Comparison of ENCODE assay signal across 20 mouse cellular contexts in genomic region chr17:29482632-29483031, GRCm38 (mm10). TPM values are rescaled to one million over a fixed set of nuclear protein-coding genes. Genes with fewer than 3 reads are reported as not detected.
DNase-seq lines count a peak whose midpoint lies in the region; ATAC-seq and TF ChIP-seq lines count a peak whose summit lies in the region.
"Had no signal": no experiment of that assay in that cellular context is flagged by ENCODE, and none has a peak within 500 bp of the region (broad histone marks: within the 10 kb centered on the region; RNA-seq: fewer than 3 reads in every experiment).

No protein-coding gene starts in this region.

- TF ChIP-seq POLR2A in ES-Bruce4 (IDR thresholded peaks at IDR 0.05; ENCODE audit: insufficient read depth, low read length): no peak
- TF ChIP-seq POLR2A in bone marrow, adult 2 months (IDR thresholded peaks at IDR 0.05; ENCODE audit: borderline replicate concordance, control insufficient read depth, low read depth, low read length): no peak

- no peak overlapping the region for H3K9ac ChIP-seq in liver, embryonic 14.5 days (replicated peaks)
- H3K9ac ChIP-seq in ES-Bruce4 (ENCODE audit: low read depth, poor library complexity, severe bottlenecking): no peak overlapping the region
- no peak overlapping the region for H3K9ac ChIP-seq in heart, embryonic 11.5 days (ENCODE audit: low read depth, low read length)
- H3K9ac ChIP-seq: embryonic facial prominence, embryonic 15.5 days; heart, embryonic 13.5 days; liver, embryonic 13.5 days had no signal

- intact Hi-C loops in gastrocnemius, postnatal 36 days (cut with DNase I): no loop called here

- H3K4me2 ChIP-seq in liver, embryonic 14.5 days (ENCODE audit: low read depth): no peak overlapping the region
- H3K4me2 ChIP-seq in heart, embryonic 11.5 days: no peak overlapping the region
- H3K4me2 ChIP-seq: embryonic facial prominence, embryonic 15.5 days; heart, embryonic 13.5 days; liver, embryonic 13.5 days; midbrain, embryonic 11.5 days had no signal

- no peak overlapping the region for H3K4me3 ChIP-seq in liver, embryonic 14.5 days (ENCODE audit: insufficient read depth in 1 of 2, low read depth in 2 of 2, low read length in 2 of 2)
- H3K4me3 ChIP-seq in E14TG2a.4 (replicated peaks; ENCODE audit: low read length) (no peak overlapping the region), ES-Bruce4 (ENCODE audit: low read depth, low read length) (no peak overlapping the region)
- H3K4me3 ChIP-seq in bone marrow, adult 2 months (replicated peaks; ENCODE audit: control insufficient read depth, low read depth, low read length): no peak overlapping the region
- H3K4me3 ChIP-seq in heart, embryonic 11.5 days (ENCODE audit: low read depth, low read length): no peak overlapping the region
- H3K4me3 ChIP-seq: embryonic facial prominence, embryonic 15.5 days; heart, embryonic 13.5 days; limb, embryonic 10.5 days; liver, embryonic 13.5 days had no signal

- no peak for ATAC-seq in liver, embryonic 14.5 days (ENCODE audit: insufficient read depth)
- no peak for ATAC-seq in heart, embryonic 11.5 days (replicated peaks; ENCODE audit: insufficient number of reproducible peaks, low FRiP score, low TSS enrichment)
- ATAC-seq: forebrain, embryonic 14.5 days had no signal

- no peak overlapping the region for H3K27ac ChIP-seq in liver, embryonic 14.5 days
- no peak overlapping the region for H3K27ac ChIP-seq in ES-Bruce4 (ENCODE audit: insufficient read depth, low read length)
- H3K27ac ChIP-seq in bone marrow, adult 2 months (ENCODE audit: control insufficient read depth, insufficient read depth, low read depth, low read length, poor library complexity): no peak overlapping the region
- H3K27ac ChIP-seq in heart, embryonic 11.5 days (ENCODE audit: low read depth, low read length): no peak overlapping the region
- H3K27ac ChIP-seq: embryonic facial prominence, embryonic 15.5 days; heart, embryonic 13.5 days; limb, embryonic 10.5 days; liver, embryonic 13.5 days had no signal

- peak; percentile 42; the same call in 1 of the 2 replicates for TF ChIP-seq CTCF in liver, embryonic 14.5 days (IDR thresholded peaks at IDR 0.05; ENCODE audit: low read depth)
- TF ChIP-seq CTCF in E14TG2a.4 (conservative IDR thresholded peaks at IDR 0.05; ENCODE audit: low read length): peak; percentile 48
- TF ChIP-seq CTCF in ES-Bruce4 (IDR thresholded peaks at IDR 0.05; ENCODE audit: low read depth, low read length): peak; percentile 57
- TF ChIP-seq CTCF in bone marrow, adult 2 months (IDR thresholded peaks at IDR 0.05; ENCODE audit: control insufficient read depth, insufficient read depth, low read length): peak; percentile 6; the same call in 1 of the 2 replicates

- peaks cover 30 to 50% of the 10 kb centered on the region in 2 experiments for H3K4me1 ChIP-seq in liver, embryonic 14.5 days (replicated peaks; ENCODE audit: control insufficient read depth in 2 of 2, insufficient read depth in 2 of 2, low read length in 1 of 2)
- H3K4me1 ChIP-seq in E14TG2a.4 (replicated peaks; ENCODE audit: low read depth, low read length): peaks cover 82% of the 10 kb centered on the region
- H3K4me1 ChIP-seq in ES-Bruce4 (ENCODE audit: control insufficient read depth, insufficient read depth, low read length): peaks cover under 1% of the 10 kb centered on the region
- no peaks in the 10 kb centered on the region for H3K4me1 ChIP-seq in bone marrow, adult 2 months (ENCODE audit: control insufficient read depth, insufficient read depth, low read length)
- no peaks in the 10 kb centered on the region for H3K4me1 ChIP-seq in heart, embryonic 11.5 days (ENCODE audit: control insufficient read depth, insufficient read depth, low read length)
- H3K4me1 ChIP-seq: embryonic facial prominence, embryonic 15.5 days had no signal

- no peaks in the 10 kb centered on the region for H3K27me3 ChIP-seq in liver, embryonic 14.5 days (ENCODE audit: control insufficient read depth, insufficient read depth, low read length)
- H3K27me3 ChIP-seq in E14TG2a.4 (ENCODE audit: insufficient read depth, low read length) (no peaks in the 10 kb centered on the region), ES-Bruce4 (ENCODE audit: control insufficient read depth, insufficient read depth, low read length, poor library complexity, severe bottlenecking) (no peaks in the 10 kb centered on the region)
- H3K27me3 ChIP-seq in heart, embryonic 11.5 days (ENCODE audit: control insufficient read depth, insufficient read depth, low read length): no peaks in the 10 kb centered on the region
- H3K27me3 ChIP-seq: embryonic facial prominence, embryonic 15.5 days; heart, embryonic 13.5 days had no signal

- DNase-seq in liver, embryonic 14.5 days (ENCODE audit: low read depth in 3 of 3, low spot score in 3 of 3): no peak
- DNase-seq in liver: no peak
- no peak for DNase-seq in gastrocnemius, postnatal 36 days
- DNase-seq: adrenal gland, postnatal 14 days; cerebellum, adult 9-11 months; heart, adult 18-20 months; heart, postnatal 14 days; kidney, adult 18-20 months; kidney, postnatal 10 days; liver, embryonic 13.5 days; thymus, postnatal 25 days had no signal

- peaks cover 4% of the 10 kb centered on the region for H3K9me3 ChIP-seq in liver, embryonic 14.5 days (ENCODE audit: control insufficient read depth, low read length)
- H3K9me3 ChIP-seq in E14TG2a.4 (ENCODE audit: low read length) (0 out of 2 replicates have a peak, but pooled peaks cover 5% of the 10 kb centered on the region), ES-Bruce4 (replicated peaks; ENCODE audit: control insufficient read depth, insufficient read depth, low read length, poor library complexity, severe bottlenecking) (no peaks in the 10 kb centered on the region)
- H3K9me3 ChIP-seq in heart, embryonic 11.5 days (replicated peaks; ENCODE audit: control insufficient read depth, low read length): no peaks in the 10 kb centered on the region; the same call in 1 of the 2 replicates
- H3K9me3 ChIP-seq: embryonic facial prominence, embryonic 15.5 days; heart, embryonic 13.5 days; limb, embryonic 10.5 days had no signal

- H3K36me3 ChIP-seq in liver, embryonic 14.5 days (replicated peaks; ENCODE audit: control insufficient read depth, insufficient read depth, low read depth): no peaks in the 10 kb centered on the region
- no peaks in the 10 kb centered on the region for H3K36me3 ChIP-seq in E14TG2a.4 (ENCODE audit: insufficient read depth, low read length)
- no peaks in the 10 kb centered on the region for H3K36me3 ChIP-seq in ES-Bruce4 (ENCODE audit: control insufficient read depth, insufficient read depth, low read length, poor library complexity, severe bottlenecking)
- H3K36me3 ChIP-seq in heart, embryonic 11.5 days (ENCODE audit: control insufficient read depth, insufficient read depth, low read length): no peaks in the 10 kb centered on the region
- H3K36me3 ChIP-seq: embryonic facial prominence, embryonic 15.5 days; heart, embryonic 13.5 days; limb, embryonic 10.5 days; liver, embryonic 13.5 days had no signal

- WGBS in liver, embryonic 14.5 days (ENCODE audit: insufficient replicate concordance): 85% methylated on average over 7 of the region's 7 CpGs
- WGBS in bone marrow, adult 2 months: 80% methylated on average over 7 of the region's 7 CpGs
- 90% methylated on average over 7 of the region's 7 CpGs for WGBS in heart, embryonic 11.5 days (ENCODE audit: insufficient replicate concordance)

- TF ChIP-seq EP300 in liver, embryonic 14.5 days (IDR thresholded peaks at IDR 0.05; ENCODE audit: low read depth): no peak
- TF ChIP-seq EP300 in ES-Bruce4 (IDR thresholded peaks at IDR 0.05; ENCODE audit: insufficient read depth, low read depth, low read length): no peak

RNA-seq across cellular contexts. Expression of gene Pim1, which starts 7.9 kb away (rescaled TPM):
- 61.4 and 64.5 TPM in 2 replicates for polyA plus RNA-seq in liver, embryonic 14.5 days (2012; rRNA removed)
- polyA plus RNA-seq in liver, embryonic 14.5 days (2014; fragmentation: Nextera tagmentation; extraction: Ambion mirVana): 60.4 and 69.9 TPM in 2 replicates
- polyA plus RNA-seq in ES-Bruce4 (2011; ENCODE audit: insufficient read depth, insufficient read length, low read depth, missing spikeins): 348 and 350 TPM in 2 replicates
- polyA plus RNA-seq in bone marrow, adult 2 months (2011; ENCODE audit: insufficient read depth, insufficient read length, low replicate concordance, missing spikeins): 172 and 208 TPM in 2 replicates
- total RNA-seq in gastrocnemius, postnatal 36 days (2021): 10 to 100 TPM; 13.6 to 16.3 TPM
- polyA plus RNA-seq in heart, embryonic 11.5 days (2014; fragmentation: Nextera tagmentation; extraction: Ambion mirVana): 23.5 and 27.3 TPM in 2 replicates

Comparison
In these comparisons a context has a peak if more than half of its experiments do, and no peak if none do; other contexts are left out.
1. CTCF ChIP-seq: peak in every context shown above with its lines; median percentile 57 in ES-Bruce4; 48 in E14TG2a.4; 42 in liver, embryonic 14.5 days; 6 in bone marrow, adult 2 months.